ENCODE assay signal across 20 mouse cellular contexts in the genomic region with DNA sequence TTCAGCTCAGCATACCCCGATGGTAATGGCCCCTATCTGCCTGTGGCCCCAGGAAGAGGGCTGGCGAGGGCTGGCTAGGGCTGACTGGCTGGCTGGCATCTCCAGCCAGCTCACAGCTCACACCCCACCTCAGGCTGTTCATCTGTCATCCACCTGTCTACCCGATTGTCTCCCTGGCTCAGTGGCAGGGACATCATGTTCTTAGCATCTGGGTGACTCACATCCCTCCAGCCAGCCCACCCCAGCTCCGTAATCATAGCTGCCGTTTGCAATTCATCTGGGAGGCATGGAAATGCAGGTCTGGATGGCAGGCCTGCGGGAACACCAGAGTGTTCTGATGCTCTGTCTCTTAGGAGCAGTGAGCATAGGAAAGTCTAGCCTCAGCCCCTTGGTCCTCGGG. TPM values are rescaled to one million over a fixed set of nuclear protein-coding genes. Genes with fewer than 3 reads are reported as not detected.
DNase-seq lines count a peak whose midpoint lies in the region.
"Had no signal": no experiment of that assay in that cellular context is flagged by ENCODE, and none has a peak within 500 bp of the region (broad histone marks: within the 10 kb centered on the region; RNA-seq: fewer than 3 reads in every experiment).

No protein-coding gene starts in this region.

- DNase-seq in adrenal gland, adult 2 months: peak; percentile 23
- no peak for DNase-seq in adrenal gland, postnatal 25 days
- peak; percentile 39 for DNase-seq in layer of hippocampus, adult 9-11 months
- DNase-seq in layer of hippocampus, postnatal 10 days (ENCODE audit: low spot score in 2 of 2): no peak
- DNase-seq in right cerebral cortex, adult 2 months (ENCODE audit: low spot score in 2 of 2): peak; percentile 56 to 59
- no peak for DNase-seq in right cerebral cortex, postnatal 14 days
- DNase-seq in thymus, postnatal 36 days: no peak
- DNase-seq in B cell, adult 2 months: no peak
- DNase-seq: adrenal gland, adult 8-10 months; cerebellum, adult 11 months; cerebellum, adult 9-11 months; gastrocnemius, postnatal 14 days; heart, adult 18-20 months; heart, postnatal 10 days; kidney, adult 11 months; kidney, postnatal 4 days; liver, postnatal 0 days; lung, postnatal 10 days; thymus, adult 18-20 months; thymus, postnatal 4 days had no signal

RNA-seq across cellular contexts. Expression of a gene that starts 26.2 kb away (rescaled TPM):
- 100 to 1,000 TPM; 116 to 131 TPM for total RNA-seq in adrenal gland, adult 2 months (2021)
- polyA plus RNA-seq in adrenal gland, adult 2 months (2012; rRNA removed): 320 and 326 TPM in 2 replicates
- total RNA-seq in adrenal gland, postnatal 25 days (2021): 105 and 106 TPM in 2 replicates
- 100 to 1,000 TPM; 106 to 108 TPM for total RNA-seq in layer of hippocampus, postnatal 10 days (2021)

RNA-seq across cellular contexts. Expression of a gene that starts 28.1 kb away (rescaled TPM):
- 1 to 10 TPM; 2.7 to 2.8 TPM for total RNA-seq in adrenal gland, adult 2 months (2021)
- polyA plus RNA-seq in adrenal gland, adult 2 months (2012; rRNA removed): 4.0 and 4.3 TPM in 2 replicates
- total RNA-seq in adrenal gland, postnatal 25 days (2021): 2.4 and 4.3 TPM in 2 replicates
- 10 to 100 TPM; 12.5 to 12.7 TPM for total RNA-seq in layer of hippocampus, postnatal 10 days (2021)
- total RNA-seq: gastrocnemius, postnatal 14 days had no signal

RNA-seq across cellular contexts. Expression of a gene that starts 28.1 kb away (rescaled TPM):
- total RNA-seq in adrenal gland, adult 2 months (2021): 1 to 10 TPM; 1.8 to 2.0 TPM
- 3.4 and 3.7 TPM in 2 replicates for polyA plus RNA-seq in adrenal gland, adult 2 months (2012; rRNA removed)
- 2.1 and 2.3 TPM in 2 replicates for total RNA-seq in adrenal gland, postnatal 25 days (2021)
- 10 to 100 TPM; 19.1 to 21.5 TPM for total RNA-seq in layer of hippocampus, postnatal 10 days (2021)
- total RNA-seq: gastrocnemius, postnatal 14 days; heart, adult 18-20 months had no signal

RNA-seq across cellular contexts. Expression of a gene that starts 47.8 kb away (rescaled TPM):
- 100 to 1,000 TPM; 145 to 180 TPM for total RNA-seq in adrenal gland, adult 2 months (2021)
- 371 and 378 TPM in 2 replicates for polyA plus RNA-seq in adrenal gland, adult 2 months (2012; rRNA removed)
- total RNA-seq in adrenal gland, postnatal 25 days (2021): 161 and 201 TPM in 2 replicates
- 100 to 1,000 TPM; 128 to 131 TPM for total RNA-seq in layer of hippocampus, postnatal 10 days (2021)

Comparison
In these comparisons a context has a peak if more than half of its experiments do, and no peak if none do; other contexts are left out.
1. DNase-seq: peak in adrenal gland, adult 2 months (single experiment), layer of hippocampus, adult 9-11 months (single experiment) and right cerebral cortex, adult 2 months (2 of 2); none in adrenal gland, postnatal 25 days (single experiment), layer of hippocampus, postnatal 10 days (0 of 2), right cerebral cortex, postnatal 14 days (single experiment), thymus, postnatal 36 days (0 of 2) and B cell, adult 2 months (0 of 2).